Mouse (Mus musculus) forebrain, embryonic 15.5 days (tissue): ENCODE measurements around the gene Paqr9. TPM values are rescaled to one million over a fixed set of nuclear protein-coding genes. Genes with fewer than 3 reads are reported as not detected.

Experiments used
- polyA plus RNA-seq: library from polyadenylated mRNA; unstranded; fragments of >200 nt; fragmentation: Nextera tagmentation; extraction: Ambion mirVana; gene quantifications from 2 replicates; pipeline ENCODE4 v1.2.1, GENCODE M21; 2015

Paqr9 gene
- polyA plus RNA-seq, 1 experiment from 2014 or later: 3.2 TPM

Other genes starting within 250 kb of the Paqr9 start
- gene Chst2, start 152.9 kb upstream of the Paqr9 start, polyA plus RNA-seq: 13.0 and 13.3 TPM in 2 replicates
- 154 and 162 TPM in 2 replicates for gene U2surp, start 47.7 kb upstream of the Paqr9 start, polyA plus RNA-seq
- gene Pcolce2, start 77.9 kb downstream of the Paqr9 start, polyA plus RNA-seq: 2.0 and 2.4 TPM in 2 replicates
- 6.5 and 6.9 TPM in 2 replicates for gene Trpc1, start 190.7 kb downstream of the Paqr9 start, polyA plus RNA-seq